Mouse (Mus musculus): Measurements from ENCODE around the gene Polr2l. TPM values are rescaled to one million over a fixed set of nuclear protein-coding genes. Genes with fewer than 3 reads are reported as not detected.

Polr2l gene
- total and polyA plus RNA-seq, 2 experiments from 2014 or later: 17.4 to 81.3 TPM

DNA sequence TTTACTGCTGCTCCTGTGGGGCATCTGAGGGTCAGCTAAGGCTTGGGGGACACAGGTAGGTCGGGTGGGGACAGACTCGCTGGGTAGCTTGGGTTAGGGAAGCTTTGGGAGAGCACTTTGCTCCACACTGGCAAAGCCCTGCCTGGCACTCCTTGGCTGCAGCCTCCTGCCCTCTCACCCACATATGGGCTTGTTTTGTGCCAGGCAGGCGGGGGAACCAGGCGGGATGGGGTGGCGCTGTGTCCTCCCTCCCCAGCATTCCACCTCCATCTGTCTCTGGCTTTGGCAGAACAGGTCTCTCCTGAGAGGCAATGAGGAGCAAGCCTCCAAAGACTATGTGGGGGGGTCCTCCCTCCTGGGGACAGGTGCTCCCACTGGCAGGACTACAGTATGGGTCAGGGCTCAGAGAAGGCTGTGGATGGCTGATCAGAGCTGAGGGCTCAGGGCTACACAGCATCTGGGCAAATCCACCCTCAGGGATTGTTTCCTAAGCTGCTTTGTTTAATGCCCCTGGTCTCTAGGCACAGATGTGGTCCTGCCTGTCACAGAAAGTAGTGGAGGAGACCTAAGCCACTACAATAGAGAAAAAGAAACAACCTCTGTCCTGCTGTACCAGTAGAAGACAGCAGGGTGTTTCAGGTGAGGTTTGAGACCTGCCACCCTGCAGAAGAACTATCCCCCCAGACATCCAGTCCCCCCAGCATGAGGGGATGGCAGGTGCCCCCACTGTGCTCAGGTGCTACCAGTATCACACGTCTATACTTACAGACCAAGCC is 42.0 kb downstream of the Polr2l start:
- peaks cover 28% of the 10 kb centered on the region for H3K4me1 ChIP-seq (ENCODE audit: control insufficient read depth, insufficient read depth)
- H3K4me2 ChIP-seq (ENCODE audit: low read depth, low read length): no peak overlapping the region
- 76% methylated on average over 6 of the region's 6 CpGs for WGBS
- H3K9me3 ChIP-seq (replicated peaks; ENCODE audit: control insufficient read depth, low read length): no peaks in the 10 kb centered on the region
- H3K27ac ChIP-seq (ENCODE audit: low read depth): peak overlapping the region; percentile 3; the same call in 1 of the 2 replicates
- TF ChIP-seq EP300 (IDR thresholded peaks at IDR 0.05; ENCODE audit: low read depth): no peak
- TF ChIP-seq CTCF (IDR thresholded peaks at IDR 0.05; ENCODE audit: low read depth): no peak
- no peak for DNase-seq (ENCODE audit: low spot score)
- H3K4me3 ChIP-seq (ENCODE audit: low read depth, low read length): no peak overlapping the region
- no peak for ATAC-seq (ENCODE audit: insufficient read depth, low read depth)
- no peak overlapping the region for H3K9ac ChIP-seq (replicated peaks; ENCODE audit: low read depth, low read length)
- H3K36me3 ChIP-seq (replicated peaks; ENCODE audit: control insufficient read depth, insufficient read depth, low read length): peaks cover 20% of the 10 kb centered on the region
- no peaks in the 10 kb centered on the region for H3K27me3 ChIP-seq (ENCODE audit: control insufficient read depth, insufficient read depth, low read length)

DNA sequence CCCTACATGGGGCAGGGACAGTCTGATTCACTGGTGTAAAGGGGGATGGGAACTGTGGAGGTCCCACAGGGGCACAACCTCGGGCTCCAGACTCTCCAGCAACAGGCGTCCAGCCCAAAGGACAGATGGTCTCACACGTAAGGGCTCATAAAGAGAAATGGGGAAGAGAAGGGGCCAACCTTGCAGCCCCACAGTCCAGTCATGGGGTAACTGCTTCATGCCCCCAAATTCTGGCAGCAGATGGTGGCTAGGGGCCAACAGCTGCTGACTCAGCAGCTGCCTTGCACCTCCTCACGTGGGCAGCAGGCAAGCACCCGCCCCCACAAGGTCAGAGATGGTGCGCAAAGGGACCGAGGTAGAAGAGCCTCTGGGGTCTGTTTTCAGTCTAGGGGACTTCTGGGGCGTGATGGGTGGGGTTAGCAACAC is 42.7 kb downstream of the Polr2l start:
- Histone ChIP-seq H3K4me1 (ENCODE audit: control insufficient read depth, insufficient read depth) (peaks cover 28% of the 10 kb centered on the region), H3K9me3 (replicated peaks; ENCODE audit: control insufficient read depth, low read length) (no peaks in the 10 kb centered on the region), H3K27ac (ENCODE audit: low read depth) (no peak overlapping the region), H3K4me2 (ENCODE audit: low read depth, low read length) (no peak overlapping the region), H3K9ac (replicated peaks; ENCODE audit: low read depth, low read length) (no peak overlapping the region), H3K36me3 (replicated peaks; ENCODE audit: control insufficient read depth, insufficient read depth, low read length) (peaks cover 20% of the 10 kb centered on the region), H3K4me3 (ENCODE audit: low read depth, low read length) (no peak overlapping the region), H3K27me3 (ENCODE audit: control insufficient read depth, insufficient read depth, low read length) (no peaks in the 10 kb centered on the region)
- 73% methylated on average over 8 of the region's 8 CpGs for WGBS
- TF ChIP-seq EP300 (IDR thresholded peaks at IDR 0.05; ENCODE audit: low read depth): no peak
- TF ChIP-seq CTCF (IDR thresholded peaks at IDR 0.05; ENCODE audit: low read depth): no peak
- no peak for DNase-seq (ENCODE audit: low spot score)
- no peak for ATAC-seq (ENCODE audit: insufficient read depth, low read depth)

DNA sequence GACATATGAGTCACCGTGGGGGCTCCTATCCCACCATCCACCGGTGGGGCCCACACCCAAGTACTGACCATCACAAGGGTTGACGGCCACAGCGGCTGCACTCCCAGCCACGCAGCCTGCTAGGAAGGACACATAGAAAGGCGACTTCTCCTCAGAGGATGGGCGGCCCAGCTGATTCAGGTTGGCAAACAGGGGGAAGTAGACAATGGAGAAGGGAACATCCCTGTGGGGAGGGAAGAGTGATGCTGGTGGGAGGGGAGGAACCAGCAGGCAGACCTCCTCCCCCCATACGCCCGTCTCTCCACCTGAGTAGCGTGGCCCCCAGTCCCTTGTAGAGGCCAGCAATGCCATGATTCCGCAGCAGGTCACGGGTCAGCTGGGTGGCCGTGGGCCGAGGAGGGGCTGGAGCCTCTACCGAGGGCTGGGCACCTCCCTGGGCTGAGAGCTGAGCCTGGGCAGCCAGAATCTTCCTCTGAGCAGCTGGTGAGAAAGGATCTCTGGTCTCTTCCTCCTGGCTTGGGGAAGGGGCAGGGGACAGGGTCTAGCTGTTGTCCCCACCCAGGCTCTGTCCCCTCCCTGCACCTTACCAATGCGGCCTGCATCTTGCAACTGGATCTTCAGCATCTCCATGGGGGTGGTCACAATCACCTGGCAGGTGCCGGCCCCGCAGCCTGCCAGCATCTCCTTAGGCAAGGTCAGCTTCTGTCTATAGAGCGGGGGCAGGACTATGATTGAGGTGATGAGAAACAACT is 43.3 kb downstream of the Polr2l start:
- WGBS: 89% methylated on average over 19 of the region's 19 CpGs
- no peak overlapping the region for H3K9ac ChIP-seq (replicated peaks; ENCODE audit: low read depth, low read length)
- H3K36me3 ChIP-seq (replicated peaks; ENCODE audit: control insufficient read depth, insufficient read depth, low read length): peaks cover 20% of the 10 kb centered on the region
- no peaks in the 10 kb centered on the region for H3K9me3 ChIP-seq (replicated peaks; ENCODE audit: control insufficient read depth, low read length)
- H3K27ac ChIP-seq (ENCODE audit: low read depth): no peak overlapping the region
- no peak for TF ChIP-seq EP300 (IDR thresholded peaks at IDR 0.05; ENCODE audit: low read depth)
- H3K4me3 ChIP-seq (ENCODE audit: low read depth, low read length): no peak overlapping the region
- DNase-seq (ENCODE audit: low spot score): no peak
- peaks cover 24% of the 10 kb centered on the region for H3K4me1 ChIP-seq (ENCODE audit: control insufficient read depth, insufficient read depth)
- H3K27me3 ChIP-seq (ENCODE audit: control insufficient read depth, insufficient read depth, low read length): no peaks in the 10 kb centered on the region
- ATAC-seq (ENCODE audit: insufficient read depth, low read depth): no peak
- no peak overlapping the region for H3K4me2 ChIP-seq (ENCODE audit: low read depth, low read length)

DNA sequence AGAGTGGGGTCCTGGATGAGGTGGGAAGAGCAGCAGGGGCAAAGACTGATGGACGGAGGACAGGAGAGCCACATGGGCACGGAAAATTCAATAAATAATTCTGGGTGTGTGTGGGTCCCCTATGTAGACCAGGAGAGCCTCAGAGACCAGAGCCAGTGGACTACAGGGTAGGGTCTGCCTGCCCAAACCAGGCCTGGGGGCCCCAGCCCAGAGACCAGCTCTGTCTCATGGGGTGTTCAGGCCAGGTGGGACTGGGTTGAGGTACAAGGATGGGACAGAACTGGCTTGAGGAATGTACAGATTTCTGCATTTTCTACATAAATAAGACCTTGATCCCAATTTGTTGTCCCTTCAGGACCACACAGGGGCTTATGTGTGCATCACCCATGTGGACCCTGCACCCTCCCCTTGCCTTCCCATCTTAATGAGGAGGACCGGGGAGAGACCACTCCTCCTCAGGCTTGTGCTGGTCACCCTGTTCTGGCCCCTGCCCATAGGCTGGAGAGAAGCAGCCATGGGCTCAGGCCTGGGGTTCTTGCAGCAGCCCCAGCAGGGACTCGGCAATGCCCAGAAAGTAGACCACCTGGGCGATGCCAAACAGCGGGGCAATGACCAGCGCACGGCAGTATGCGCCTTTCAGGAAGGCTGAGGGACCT is 44.2 kb downstream of the Polr2l start:
- Histone ChIP-seq H3K36me3 (replicated peaks; ENCODE audit: control insufficient read depth, insufficient read depth, low read length) (peaks cover 20% of the 10 kb centered on the region), H3K27ac (ENCODE audit: low read depth) (no peak overlapping the region), H3K4me2 (ENCODE audit: low read depth, low read length) (no peak overlapping the region), H3K9ac (replicated peaks; ENCODE audit: low read depth, low read length) (peak overlapping the region; percentile 9; the same call in 1 of the 2 replicates), H3K9me3 (replicated peaks; ENCODE audit: control insufficient read depth, low read length) (no peaks in the 10 kb centered on the region), H3K4me3 (ENCODE audit: low read depth, low read length) (no peak overlapping the region), H3K27me3 (ENCODE audit: control insufficient read depth, insufficient read depth, low read length) (no peaks in the 10 kb centered on the region), H3K4me1 (ENCODE audit: control insufficient read depth, insufficient read depth) (peaks cover 21% of the 10 kb centered on the region)
- DNase-seq (ENCODE audit: low spot score): no peak
- ATAC-seq (ENCODE audit: insufficient read depth, low read depth): no peak
- 86% methylated on average over 9 of the region's 9 CpGs for WGBS
- TF ChIP-seq EP300 (IDR thresholded peaks at IDR 0.05; ENCODE audit: low read depth) (no peak), CTCF (IDR thresholded peaks at IDR 0.05; ENCODE audit: low read depth) (no peak)

DNA sequence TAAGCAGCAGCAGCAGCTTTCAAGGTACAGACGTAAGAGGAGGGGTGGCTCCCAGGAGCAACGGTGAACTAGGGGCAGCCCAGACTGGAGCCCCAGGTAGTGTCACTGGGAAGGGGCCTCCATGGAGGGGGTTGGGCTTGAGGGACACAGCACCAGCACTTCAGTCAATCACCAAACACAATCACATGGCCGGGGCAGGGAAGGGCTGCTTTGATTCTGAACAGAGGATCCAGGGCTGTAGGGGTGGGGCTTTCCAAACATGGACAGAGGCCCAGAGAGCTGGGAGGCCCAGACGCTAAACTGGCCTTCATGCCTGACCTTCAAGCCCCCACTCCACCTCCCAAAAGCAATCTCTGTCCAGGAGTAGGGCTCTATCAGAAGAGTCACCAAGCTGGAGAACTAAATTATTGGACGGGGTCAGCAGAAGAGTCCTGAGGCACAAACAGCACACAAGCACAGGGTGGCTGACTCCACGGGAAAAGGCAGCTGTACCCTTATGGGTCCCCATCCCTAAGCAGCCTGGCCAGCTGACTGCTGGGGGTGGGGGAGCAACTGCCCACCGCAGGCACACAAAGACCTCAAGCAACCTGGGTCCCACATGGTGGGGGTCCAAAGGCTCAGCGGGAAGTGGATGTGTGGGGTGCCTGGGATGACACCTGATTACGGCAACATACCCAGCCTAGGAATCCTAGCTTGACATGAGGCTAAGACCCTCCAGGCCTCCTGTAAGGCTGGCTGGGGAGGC is 44.9 kb downstream of the Polr2l start:
- H3K27me3 ChIP-seq (ENCODE audit: control insufficient read depth, insufficient read depth, low read length): no peaks in the 10 kb centered on the region
- H3K4me1 ChIP-seq (ENCODE audit: control insufficient read depth, insufficient read depth): peaks cover 17% of the 10 kb centered on the region
- H3K9ac ChIP-seq (replicated peaks; ENCODE audit: low read depth, low read length): peak overlapping the region; percentile 9; the same call in 1 of the 2 replicates
- H3K27ac ChIP-seq (ENCODE audit: low read depth): no peak overlapping the region
- no peak overlapping the region for H3K4me3 ChIP-seq (ENCODE audit: low read depth, low read length)
- H3K4me2 ChIP-seq (ENCODE audit: low read depth, low read length): no peak overlapping the region
- no peak for TF ChIP-seq EP300 (IDR thresholded peaks at IDR 0.05; ENCODE audit: low read depth)
- no peak for TF ChIP-seq CTCF (IDR thresholded peaks at IDR 0.05; ENCODE audit: low read depth)
- peaks cover 20% of the 10 kb centered on the region for H3K36me3 ChIP-seq (replicated peaks; ENCODE audit: control insufficient read depth, insufficient read depth, low read length)
- ATAC-seq (ENCODE audit: insufficient read depth, low read depth) (no peak), DNase-seq (ENCODE audit: low spot score) (no peak)
- WGBS: 44% methylated on average over 9 of the region's 9 CpGs
- H3K9me3 ChIP-seq (replicated peaks; ENCODE audit: control insufficient read depth, low read length): no peaks in the 10 kb centered on the region
